Mouse (Mus musculus): ENCODE measurements at regions not wholly inside any gene's neighbourhood (a gene's known extent, or its start where the extent isn't known, plus 50 kb on each side); places are given as distances from the start of the nearest gene placed in this dataset.

DNA sequence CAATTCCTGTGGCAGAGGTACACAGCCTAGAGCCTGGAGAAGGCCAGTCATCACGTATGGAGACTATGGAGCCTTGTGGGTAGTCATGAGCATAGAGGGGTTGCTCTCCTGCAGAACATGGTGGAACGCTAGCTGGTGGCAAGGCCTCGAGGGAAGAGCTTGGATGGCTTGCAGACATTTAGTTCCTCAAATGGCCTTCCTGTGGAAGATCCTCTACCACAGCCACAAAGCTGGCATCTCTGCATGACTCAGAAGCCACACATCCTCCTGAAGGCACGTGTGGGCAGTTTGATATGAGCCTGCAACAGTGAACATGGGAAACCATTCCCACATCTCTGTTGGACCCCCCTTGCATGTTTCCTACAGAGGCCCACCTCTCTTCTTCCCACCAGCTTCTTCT is 547.9 kb upstream of the Lrrc6 start:
- Histone ChIP-seq H3K4me3 (replicated peaks; ENCODE audit: low read length) (no peak overlapping the region), H3K4me1 (replicated peaks; ENCODE audit: control insufficient read depth, insufficient read depth, low read length) (no peaks in the 10 kb centered on the region), H3K27me3 (replicated peaks; ENCODE audit: control insufficient read depth, insufficient read depth, low read length) (no peaks in the 10 kb centered on the region), H3K4me2 (ENCODE audit: low read length) (no peak overlapping the region), H3K9ac (replicated peaks; ENCODE audit: low read depth, low read length) (no peak overlapping the region), H3K9me3 (ENCODE audit: control insufficient read depth, low read length) (no peaks in the 10 kb centered on the region), H3K36me3 (ENCODE audit: control insufficient read depth, insufficient read depth) (no peaks in the 10 kb centered on the region), H3K27ac (ENCODE audit: low read length) (no peak overlapping the region)
- no peak for ATAC-seq
- WGBS = 88% methylated on average over 4 of the region's 4 CpGs

DNA sequence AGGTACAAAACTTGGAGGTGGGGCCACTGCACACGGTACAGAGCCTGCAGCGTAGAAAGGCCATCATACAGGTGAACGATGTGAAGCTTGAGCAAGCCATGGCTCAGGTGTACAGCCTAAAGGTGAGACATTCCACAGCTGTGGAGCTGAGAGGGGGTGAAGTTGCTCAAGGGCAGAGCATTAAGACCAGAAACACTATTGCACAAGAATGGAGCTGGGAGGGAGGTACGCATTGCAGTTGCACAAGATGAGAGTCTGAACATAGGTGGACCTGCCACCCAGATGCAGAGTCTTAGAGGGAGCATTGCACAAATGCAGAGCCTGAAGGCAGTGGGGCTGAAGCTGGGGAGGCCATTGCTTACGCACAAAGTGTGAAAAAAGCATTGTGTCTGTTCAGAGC is 547.4 kb upstream of the Lrrc6 start:
- Histone ChIP-seq H3K27me3 (replicated peaks; ENCODE audit: control insufficient read depth, insufficient read depth, low read length) (no peaks in the 10 kb centered on the region), H3K4me2 (ENCODE audit: low read length) (no peak overlapping the region), H3K36me3 (ENCODE audit: control insufficient read depth, insufficient read depth) (no peaks in the 10 kb centered on the region), H3K9ac (replicated peaks; ENCODE audit: low read depth, low read length) (no peak overlapping the region), H3K4me1 (replicated peaks; ENCODE audit: control insufficient read depth, insufficient read depth, low read length) (no peaks in the 10 kb centered on the region), H3K27ac (ENCODE audit: low read length) (no peak overlapping the region), H3K4me3 (replicated peaks; ENCODE audit: low read length) (no peak overlapping the region), H3K9me3 (ENCODE audit: control insufficient read depth, low read length) (no peaks in the 10 kb centered on the region)
- WGBS = 95% methylated on average over 5 of the region's 5 CpGs
- ATAC-seq = no peak

DNA sequence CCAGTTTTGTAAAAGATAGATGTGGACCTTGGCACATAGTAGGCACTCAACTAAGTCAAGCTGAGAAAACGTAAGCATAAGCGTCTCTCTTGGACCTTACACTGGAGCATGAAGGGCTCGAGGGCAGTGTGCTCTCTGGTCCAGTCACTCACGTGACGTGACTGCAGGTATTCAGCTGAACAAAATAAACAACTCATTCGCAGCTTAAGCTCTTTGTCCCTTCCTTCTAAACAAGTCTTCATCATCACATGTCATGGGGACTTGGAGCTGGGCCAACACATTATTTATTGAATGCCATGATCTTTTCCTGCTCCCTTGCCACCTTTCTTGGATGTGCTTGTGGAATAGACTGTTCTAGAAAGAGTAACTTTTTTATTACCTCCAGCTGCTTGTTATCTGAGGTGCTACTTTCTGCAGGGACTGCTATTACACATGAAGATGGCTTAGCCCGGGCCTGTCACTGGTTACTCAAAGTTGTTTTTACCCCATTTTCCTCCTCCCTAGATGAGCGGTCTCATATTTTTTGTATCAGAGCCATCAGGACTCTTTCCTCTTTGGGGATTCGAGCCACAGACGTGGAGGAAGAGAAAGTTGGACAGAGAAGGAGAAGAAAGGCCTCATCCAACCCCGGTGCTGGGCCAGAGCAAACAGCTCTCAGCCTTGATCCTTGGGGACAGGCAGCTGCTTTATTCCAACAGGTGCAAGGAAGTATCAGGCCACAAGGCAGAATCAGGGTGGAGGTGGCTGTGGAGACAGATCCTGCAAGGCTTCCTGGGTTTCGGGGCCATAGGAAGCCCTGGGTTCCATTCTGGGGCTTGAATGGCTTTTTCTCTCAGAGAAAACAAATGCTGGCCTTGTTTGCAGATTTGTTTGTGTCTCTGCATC is 545.5 kb upstream of the Lrrc6 start:
- H3K4me3 ChIP-seq (replicated peaks; ENCODE audit: low read length) = no peak overlapping the region
- WGBS = 78% methylated on average over 12 of the region's 12 CpGs
- H3K27me3 ChIP-seq (replicated peaks; ENCODE audit: control insufficient read depth, insufficient read depth, low read length) = no peaks in the 10 kb centered on the region
- H3K4me2 ChIP-seq (ENCODE audit: low read length) = no peak overlapping the region
- H3K4me1 ChIP-seq (replicated peaks; ENCODE audit: control insufficient read depth, insufficient read depth, low read length) = no peaks in the 10 kb centered on the region
- no peak overlapping the region for H3K27ac ChIP-seq (ENCODE audit: low read length)
- H3K9ac ChIP-seq (replicated peaks; ENCODE audit: low read depth, low read length) = no peak overlapping the region
- no peak for ATAC-seq
- no peaks in the 10 kb centered on the region for H3K36me3 ChIP-seq (ENCODE audit: control insufficient read depth, insufficient read depth)
- no peaks in the 10 kb centered on the region for H3K9me3 ChIP-seq (ENCODE audit: control insufficient read depth, low read length)

DNA sequence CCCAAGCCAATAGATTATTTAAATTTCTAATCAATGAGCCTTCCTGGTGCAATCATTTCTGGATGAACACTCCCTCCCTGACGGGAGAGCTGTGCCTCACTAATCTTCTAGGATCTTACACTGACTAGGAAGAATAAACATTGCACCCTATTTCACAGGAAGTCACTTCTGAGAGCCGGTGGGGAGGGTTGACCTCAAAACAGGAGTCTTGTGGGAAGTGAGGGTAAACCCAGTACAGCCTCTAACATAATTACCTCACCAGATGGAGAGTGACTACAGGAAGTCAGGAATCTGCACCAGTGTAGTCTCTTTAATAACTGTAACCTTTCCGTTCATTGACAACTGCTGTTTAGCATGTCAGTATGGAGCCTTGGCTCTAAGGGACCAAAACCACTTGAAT is 544.6 kb upstream of the Lrrc6 start:
- Histone ChIP-seq H3K27me3 (replicated peaks; ENCODE audit: control insufficient read depth, insufficient read depth, low read length) (no peaks in the 10 kb centered on the region), H3K4me2 (ENCODE audit: low read length) (no peak overlapping the region), H3K27ac (ENCODE audit: low read length) (no peak overlapping the region), H3K4me3 (replicated peaks; ENCODE audit: low read length) (no peak overlapping the region), H3K9ac (replicated peaks; ENCODE audit: low read depth, low read length) (no peak overlapping the region), H3K9me3 (ENCODE audit: control insufficient read depth, low read length) (no peaks in the 10 kb centered on the region), H3K4me1 (replicated peaks; ENCODE audit: control insufficient read depth, insufficient read depth, low read length) (no peaks in the 10 kb centered on the region), H3K36me3 (ENCODE audit: control insufficient read depth, insufficient read depth) (no peaks in the 10 kb centered on the region)
- ATAC-seq = no peak
- 74% methylated on average over 3 of the region's 3 CpGs for WGBS

DNA sequence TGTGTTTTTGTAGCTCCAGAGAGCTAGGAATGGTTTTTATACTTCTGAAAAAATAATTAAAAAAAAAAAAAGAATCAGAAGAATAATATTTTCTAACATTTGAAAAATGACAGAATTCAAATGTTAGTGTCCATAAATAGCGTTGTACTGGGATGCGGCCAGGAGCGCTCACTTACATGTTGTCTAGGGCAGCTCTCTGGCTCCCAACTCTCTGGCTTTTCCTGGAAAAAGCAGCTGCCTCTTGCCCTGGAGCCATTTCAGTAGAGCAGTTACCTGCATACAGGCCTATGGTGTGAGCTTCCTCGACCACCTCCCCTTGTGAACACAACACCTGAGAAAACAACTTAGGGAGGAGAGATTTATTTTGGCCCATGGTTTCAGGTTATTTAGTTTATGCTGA is 544.1 kb upstream of the Lrrc6 start:
- no peak overlapping the region for H3K4me3 ChIP-seq (replicated peaks; ENCODE audit: low read length)
- H3K9ac ChIP-seq (replicated peaks; ENCODE audit: low read depth, low read length) = no peak overlapping the region
- no peaks in the 10 kb centered on the region for H3K36me3 ChIP-seq (ENCODE audit: control insufficient read depth, insufficient read depth)
- peaks cover under 1% of the 10 kb centered on the region; the same call in 1 of the 2 replicates for H3K4me1 ChIP-seq (replicated peaks; ENCODE audit: control insufficient read depth, insufficient read depth, low read length)
- H3K27me3 ChIP-seq (replicated peaks; ENCODE audit: control insufficient read depth, insufficient read depth, low read length) = no peaks in the 10 kb centered on the region
- 94% methylated on average over 4 of the region's 4 CpGs for WGBS
- no peak overlapping the region for H3K4me2 ChIP-seq (ENCODE audit: low read length)
- no peaks in the 10 kb centered on the region for H3K9me3 ChIP-seq (ENCODE audit: control insufficient read depth, low read length)
- H3K27ac ChIP-seq (ENCODE audit: low read length) = no peak overlapping the region
- ATAC-seq = no peak

DNA sequence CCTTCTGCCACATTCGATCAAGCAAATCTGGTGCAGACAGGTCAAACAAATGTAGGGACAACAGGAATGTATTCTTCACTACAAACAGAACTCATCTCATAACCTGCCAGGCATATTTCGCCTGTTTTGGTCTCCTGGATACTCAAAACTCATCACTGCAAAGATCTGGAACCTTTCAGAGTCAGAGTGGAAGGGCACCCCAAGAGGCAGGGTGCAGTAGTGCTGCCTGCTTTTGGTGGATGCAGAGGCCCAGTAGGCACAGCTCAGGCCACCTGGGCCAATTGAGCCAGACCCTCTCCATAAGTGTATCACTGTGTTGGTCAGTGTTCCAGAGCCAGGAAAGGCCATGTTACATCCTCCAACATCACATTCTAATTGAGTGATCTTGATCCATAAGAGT is 541.4 kb upstream of the Lrrc6 start:
- Histone ChIP-seq H3K27me3 (replicated peaks; ENCODE audit: control insufficient read depth, insufficient read depth, low read length) (no peaks in the 10 kb centered on the region), H3K9me3 (ENCODE audit: control insufficient read depth, low read length) (no peaks in the 10 kb centered on the region), H3K4me1 (replicated peaks; ENCODE audit: control insufficient read depth, insufficient read depth, low read length) (peaks cover 5% of the 10 kb centered on the region), H3K36me3 (ENCODE audit: control insufficient read depth, insufficient read depth) (no peaks in the 10 kb centered on the region), H3K9ac (replicated peaks; ENCODE audit: low read depth, low read length) (no peak overlapping the region), H3K27ac (ENCODE audit: low read length) (no peak overlapping the region), H3K4me2 (ENCODE audit: low read length) (no peak overlapping the region), H3K4me3 (replicated peaks; ENCODE audit: low read length) (no peak overlapping the region)
- WGBS = 86% methylated on average over 2 of the region's 2 CpGs
- ATAC-seq = no peak

DNA sequence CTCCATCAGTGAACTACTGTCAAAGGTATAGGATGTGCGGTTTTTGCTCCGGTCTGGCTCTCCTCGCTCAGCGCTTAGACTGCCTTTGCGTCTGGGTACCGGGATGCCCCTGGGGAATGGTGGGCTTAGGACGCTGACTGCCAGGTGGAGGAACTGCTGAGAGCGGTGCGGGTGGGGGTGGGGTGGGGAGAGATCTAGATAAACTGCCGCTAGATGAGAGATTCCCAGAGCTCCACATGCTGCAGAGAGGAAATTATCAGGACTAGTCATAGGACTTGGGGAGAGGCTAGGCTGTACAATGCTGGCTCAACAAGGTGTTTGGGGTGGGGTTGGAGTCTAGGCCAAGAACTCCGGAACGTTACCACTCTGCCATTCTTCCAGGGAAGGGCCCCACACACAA is 539.5 kb upstream of the Lrrc6 start:
- WGBS = 54% methylated on average over 12 of the region's 12 CpGs
- no peak overlapping the region for H3K9ac ChIP-seq (replicated peaks; ENCODE audit: low read depth, low read length)
- H3K9me3 ChIP-seq (ENCODE audit: control insufficient read depth, low read length) = no peaks in the 10 kb centered on the region
- H3K4me3 ChIP-seq (replicated peaks; ENCODE audit: low read length) = no peak overlapping the region
- no peaks in the 10 kb centered on the region for H3K36me3 ChIP-seq (ENCODE audit: control insufficient read depth, insufficient read depth)
- no peaks in the 10 kb centered on the region for H3K27me3 ChIP-seq (replicated peaks; ENCODE audit: control insufficient read depth, insufficient read depth, low read length)
- H3K4me1 ChIP-seq (replicated peaks; ENCODE audit: control insufficient read depth, insufficient read depth, low read length) = peaks cover 5% of the 10 kb centered on the region
- no peak for ATAC-seq
- H3K27ac ChIP-seq (ENCODE audit: low read length) = no peak overlapping the region
- no peak overlapping the region for H3K4me2 ChIP-seq (ENCODE audit: low read length)

DNA sequence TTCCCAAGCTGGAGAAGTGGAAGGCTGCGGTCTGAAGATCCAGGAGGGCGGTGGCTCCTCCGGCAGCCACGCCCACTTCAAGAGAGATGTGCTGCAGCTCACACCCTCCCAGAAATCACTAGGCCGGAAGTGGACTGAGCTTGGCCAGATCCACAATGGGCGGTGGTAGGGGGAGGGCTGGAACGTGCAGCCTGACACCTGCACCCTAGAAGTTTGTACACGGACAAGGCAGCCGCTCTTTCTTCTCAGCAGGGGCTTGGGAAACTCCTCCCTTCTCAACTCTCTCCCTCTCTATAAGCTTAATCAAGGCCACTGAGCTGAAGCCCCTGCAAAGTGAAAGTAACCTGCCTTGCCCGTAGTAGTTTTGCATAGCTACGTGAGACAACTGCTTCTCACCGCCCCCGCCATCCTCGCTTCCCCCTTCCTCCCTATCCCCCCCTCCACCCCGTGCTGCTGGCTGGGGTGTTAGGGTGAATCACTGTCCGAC is 538.8 kb upstream of the Lrrc6 start:
- WGBS = 7% methylated on average over 16 of the region's 16 CpGs
- Histone ChIP-seq H3K4me3 (replicated peaks; ENCODE audit: low read length) (peak overlapping the region; percentile 37), H3K36me3 (ENCODE audit: control insufficient read depth, insufficient read depth) (no peaks in the 10 kb centered on the region), H3K9ac (replicated peaks; ENCODE audit: low read depth, low read length) (peak overlapping the region; percentile 48), H3K9me3 (ENCODE audit: control insufficient read depth, low read length) (no peaks in the 10 kb centered on the region), H3K27ac (ENCODE audit: low read length) (no peak overlapping the region), H3K4me2 (ENCODE audit: low read length) (peak overlapping the region; percentile 58), H3K27me3 (replicated peaks; ENCODE audit: control insufficient read depth, insufficient read depth, low read length) (no peaks in the 10 kb centered on the region), H3K4me1 (replicated peaks; ENCODE audit: control insufficient read depth, insufficient read depth, low read length) (peaks cover 5% of the 10 kb centered on the region)
- peak; percentile 76 for ATAC-seq

DNA sequence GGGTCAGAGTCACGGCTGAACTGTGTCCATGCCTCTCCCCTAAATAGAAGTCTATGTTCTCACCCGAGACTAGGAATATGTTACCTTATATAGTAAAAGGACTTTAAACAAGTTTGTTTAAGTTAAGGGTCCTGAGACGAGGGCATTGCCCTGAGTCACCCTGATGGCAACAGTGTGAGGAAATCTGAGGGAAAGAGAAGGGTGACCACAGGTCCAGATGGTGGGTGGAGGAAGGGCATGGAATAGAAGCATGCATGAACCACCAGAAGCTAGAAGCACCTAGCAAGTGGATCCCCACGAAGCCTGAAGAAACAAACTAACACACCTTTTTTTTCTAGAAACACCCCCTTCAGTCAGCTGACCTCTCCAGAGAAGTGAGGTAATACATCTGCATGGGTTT is 536.9 kb upstream of the Lrrc6 start:
- WGBS = 85% methylated on average over 4 of the region's 4 CpGs

More for the DNA sequence above, 536.9 kb upstream of the Lrrc6 start:
- Histone ChIP-seq H3K4me3 (replicated peaks; ENCODE audit: low read length) (no peak overlapping the region), H3K4me1 (replicated peaks; ENCODE audit: control insufficient read depth, insufficient read depth, low read length) (peaks cover 5% of the 10 kb centered on the region), H3K9me3 (ENCODE audit: control insufficient read depth, low read length) (no peaks in the 10 kb centered on the region), H3K27ac (ENCODE audit: low read length) (no peak overlapping the region), H3K9ac (replicated peaks; ENCODE audit: low read depth, low read length) (no peak overlapping the region), H3K36me3 (ENCODE audit: control insufficient read depth, insufficient read depth) (no peaks in the 10 kb centered on the region), H3K27me3 (replicated peaks; ENCODE audit: control insufficient read depth, insufficient read depth, low read length) (no peaks in the 10 kb centered on the region), H3K4me2 (ENCODE audit: low read length) (no peak overlapping the region)
- no peak for ATAC-seq
